Mouse (Mus musculus) testis, adult 2 months (tissue): Measurements from ENCODE around the gene Ubap2l.

Experiments
- CTCF ChIP-seq: fragments of 200-500 bp; IDR thresholded peaks from 2 replicates; pipeline ENCODE4 v1.5.1; 2012; ENCODE audit warnings: low read depth, mild to moderate bottlenecking, inconsistent platforms, low read length, moderate library complexity; ENCODE audit not compliant: control insufficient read depth, insufficient read depth, insufficient replicate concordance
- POLR2A ChIP-seq: fragments of 200-500 bp; IDR thresholded peaks from 2 replicates; pipeline ENCODE4 v1.6.1; 2012; ENCODE audit warnings: low read depth, mild to moderate bottlenecking, inconsistent platforms, low read length, moderate library complexity; ENCODE audit not compliant: control insufficient read depth

DNA sequence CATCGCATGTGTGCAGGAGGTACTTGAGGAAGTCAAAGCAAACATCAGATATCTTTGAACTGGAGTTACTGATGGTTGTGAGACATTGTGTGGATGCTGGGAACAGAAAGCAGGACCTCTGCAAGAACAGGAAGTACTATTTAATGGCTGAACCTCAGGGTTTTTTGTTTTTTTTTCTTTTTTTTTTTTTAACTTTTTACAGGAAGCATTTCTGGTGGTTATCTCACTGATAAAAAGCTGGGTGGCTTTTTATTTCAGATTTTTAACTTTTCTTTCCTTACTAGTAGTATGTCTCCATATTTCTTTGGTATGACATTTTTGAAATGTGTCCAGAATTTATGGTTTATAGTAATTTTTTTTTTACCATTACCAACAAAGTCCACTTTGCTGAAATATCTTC lies 16.2 kb downstream of the Ubap2l start:
- no peak for TF ChIP-seq POLR2A
- TF ChIP-seq CTCF: no peak
